Mouse (Mus musculus): ENCODE results near the gene Grik4. TPM values are rescaled to one million over a fixed set of nuclear protein-coding genes. Genes with fewer than 3 reads are reported as not detected.

Gene Grik4
- total and polyA plus RNA-seq, 3 experiments, result not detected

- no peak for DNase-seq (ENCODE audit: extremely low read depth)
- Histone ChIP-seq H3K9ac (ENCODE audit: insufficient read depth, low read depth) (no peak overlapping the region), H3K36me3 (replicated peaks in 1 of 2; ENCODE audit: control insufficient read depth in 1 of 2, insufficient read depth in 1 of 2, low read length in 1 of 2) (no peaks in the 10 kb centered on the region), H3K4me3 (replicated peaks in 1 of 3; ENCODE audit: low read depth in 2 of 3, low read length in 2 of 3, poor library complexity in 1 of 3) (no peak overlapping the region), H3K9me3 (replicated peaks; ENCODE audit: low read length) (no peaks in the 10 kb centered on the region), H3K27me3 (replicated peaks) (peaks cover 93% of the 10 kb centered on the region), H3K79me2 (replicated peaks; ENCODE audit: control insufficient read depth, extremely low read depth, insufficient read depth, poor library complexity, severe bottlenecking) (no peaks in the 10 kb centered on the region), H3K4me2 (ENCODE audit: insufficient read depth, low read depth, poor library complexity, severe bottlenecking) (no peak overlapping the region), H3K27ac (ENCODE audit: insufficient read depth, low read depth) (no peak overlapping the region), H3K4me1 (ENCODE audit: control insufficient read depth in 1 of 2, insufficient read depth in 2 of 2) (no peaks in the 10 kb centered on the region)
- in situ Hi-C loops (cut with MboI; ENCODE audit: low pct_ligation_motif_present, low pct_unique_long_range_greater_than_20kb, low sequenced_read_pairs), result no loop called here
- TF ChIP-seq SMC3 (IDR thresholded peaks at IDR 0.05; ENCODE audit: low read depth, low read length) (no peak), HCFC1 (IDR thresholded peaks at IDR 0.05; ENCODE audit: low read depth, low read length) (no peak), KAT2A (IDR thresholded peaks at IDR 0.05; ENCODE audit: insufficient replicate concordance, low read length) (no peak), MAZ (IDR thresholded peaks at IDR 0.05; ENCODE audit: low read depth, low read length) (no peak), USF2 (conservative IDR thresholded peaks at IDR 0.05; ENCODE audit: low read depth, low read length) (no peak), CTCF (conservative IDR thresholded peaks at IDR 0.05 in 1 of 2, IDR thresholded peaks at IDR 0.05 in 1 of 2; ENCODE audit: low read depth in 2 of 2, low read length in 2 of 2) (no peak), MEF2A (IDR thresholded peaks at IDR 0.05; ENCODE audit: borderline replicate concordance, low read depth, low read length) (no peak), USF1 (IDR thresholded peaks at IDR 0.05; ENCODE audit: low read depth, low read length) (no peak), JUND (conservative IDR thresholded peaks at IDR 0.05; ENCODE audit: low read depth, low read length) (no peak), EP300 (IDR thresholded peaks at IDR 0.05; ENCODE audit: low read length) (no peak), POLR2AphosphoS2 (IDR thresholded peaks at IDR 0.05; ENCODE audit: low read depth, low read length) (no peak), MXI1 (IDR thresholded peaks at IDR 0.05; ENCODE audit: low read depth, low read length) (no peak), ZMIZ1 (IDR thresholded peaks at IDR 0.05; ENCODE audit: low read depth, low read length) (no peak), SIN3A (IDR thresholded peaks at IDR 0.05; ENCODE audit: low read length) (no peak), ZKSCAN1 (IDR thresholded peaks at IDR 0.05; ENCODE audit: borderline replicate concordance, low read depth, low read length) (no peak), CHD2 (IDR thresholded peaks at IDR 0.05; ENCODE audit: low read length) (no peak)
- dilution Hi-C loops (cut with MboI; ENCODE audit: extremely low pct_ligation_motif_present, extremely low pct_unique_long_range_greater_than_20kb, low sequenced_read_pairs), result no loop called here
These were observed 62.0 kb downstream of the Grik4 start for GRCm38 (mm10) chr9:42882313-42882712.

GRCm38 (mm10) chr9:42881040-42881439, 63.3 kb downstream of the Grik4 start:
- H3K4me3 ChIP-seq (replicated peaks in 1 of 3; ENCODE audit: low read depth in 2 of 3, low read length in 2 of 3, poor library complexity in 1 of 3), result no peak overlapping the region
- in situ Hi-C loops (cut with MboI; ENCODE audit: low pct_ligation_motif_present, low pct_unique_long_range_greater_than_20kb, low sequenced_read_pairs) (no loop called here), dilution Hi-C loops (cut with MboI; ENCODE audit: extremely low pct_ligation_motif_present, extremely low pct_unique_long_range_greater_than_20kb, low sequenced_read_pairs) (no loop called here)
- H3K27me3 ChIP-seq (replicated peaks), result peaks cover 97% of the 10 kb centered on the region
- H3K4me2 ChIP-seq (ENCODE audit: insufficient read depth, low read depth, poor library complexity, severe bottlenecking), result peak overlapping the region; percentile 40; the same call in 1 of the 2 replicates
- no peaks in the 10 kb centered on the region for H3K9me3 ChIP-seq (replicated peaks; ENCODE audit: low read length)
- H3K9ac ChIP-seq (ENCODE audit: insufficient read depth, low read depth), result no peak overlapping the region
- TF ChIP-seq MAFK (IDR thresholded peaks at IDR 0.05; ENCODE audit: insufficient replicate concordance, low read length), result no peak
- no peak for TF ChIP-seq ZC3H11A (IDR thresholded peaks at IDR 0.05; ENCODE audit: low read depth, low read length)
- no peak for TF ChIP-seq JUN (IDR thresholded peaks at IDR 0.05; ENCODE audit: insufficient read depth, low read depth, low read length)
- no peak for TF ChIP-seq MEF2A (IDR thresholded peaks at IDR 0.05; ENCODE audit: borderline replicate concordance, low read depth, low read length)
- no peak for TF ChIP-seq NRF1 (IDR thresholded peaks at IDR 0.05; ENCODE audit: low read depth, low read length)
- no peak for TF ChIP-seq MYC (IDR thresholded peaks at IDR 0.05; ENCODE audit: low read depth, low read length)
- no peak for TF ChIP-seq BHLHE40 (IDR thresholded peaks at IDR 0.05; ENCODE audit: low read depth, low read length)
- no peak for TF ChIP-seq ELF1 (IDR thresholded peaks at IDR 0.05; ENCODE audit: low read depth, low read length)
- no peak for TF ChIP-seq MAZ (IDR thresholded peaks at IDR 0.05; ENCODE audit: low read depth, low read length)
- no peaks in the 10 kb centered on the region for H3K36me3 ChIP-seq (replicated peaks in 1 of 2; ENCODE audit: control insufficient read depth in 1 of 2, insufficient read depth in 1 of 2, low read length in 1 of 2)
- no peak for DNase-seq (ENCODE audit: extremely low read depth)
- no peak overlapping the region for H3K27ac ChIP-seq (ENCODE audit: insufficient read depth, low read depth)
- H3K4me1 ChIP-seq (ENCODE audit: control insufficient read depth in 1 of 2, insufficient read depth in 2 of 2), result no peaks in the 10 kb centered on the region
- H3K79me2 ChIP-seq (replicated peaks; ENCODE audit: control insufficient read depth, extremely low read depth, insufficient read depth, poor library complexity, severe bottlenecking), result no peaks in the 10 kb centered on the region

Data from CH12.LX (cell line).